Mouse (Mus musculus) ES-Bruce4 (cell line): ENCODE data around the gene Tmem29. TPM values are rescaled to one million over a fixed set of nuclear protein-coding genes. Genes with fewer than 3 reads are reported as not detected.
"Not testable (repeated sequence)": the region's sequence is repeated elsewhere in the genome, so short reads cannot be mapped to it uniquely, and the experiment has no call there.

Experiments used
- H3K27ac ChIP-seq: 2 replicates; pipeline ENCODE4 v1.5.1; 2012; ENCODE audit warnings: low read length, inconsistent platforms; ENCODE audit not compliant: insufficient read depth
- H3K27me3 ChIP-seq: 2 replicates; pipeline ENCODE4 v1.6.1; 2012; ENCODE audit warnings: mild to moderate bottlenecking, low read length, inconsistent platforms; ENCODE audit not compliant: control insufficient read depth, poor library complexity, insufficient read depth, severe bottlenecking
- H3K36me3 ChIP-seq: 2 replicates; pipeline ENCODE4 v1.6.1; 2012; ENCODE audit warnings: inconsistent platforms, mild to moderate bottlenecking, low read length, moderate library complexity; ENCODE audit not compliant: control insufficient read depth, poor library complexity, insufficient read depth, severe bottlenecking
- H3K4me1 ChIP-seq: one replicate; pipeline ENCODE4 v1.8.1; 2011; ENCODE audit warnings: low read length; ENCODE audit not compliant: control insufficient read depth, insufficient read depth
- H3K4me3 ChIP-seq: 2 replicates; pipeline ENCODE4 v1.5.1; 2011; ENCODE audit warnings: low read depth, mild to moderate bottlenecking, low read length
- H3K9ac ChIP-seq: 2 replicates; pipeline ENCODE4 v1.6.1; 2012; ENCODE audit warnings: low read depth, mild to moderate bottlenecking, inconsistent platforms; ENCODE audit not compliant: poor library complexity, severe bottlenecking
- H3K9me3 ChIP-seq: replicated peaks from 2 replicates; pipeline ENCODE4 v1.6.1; 2012; ENCODE audit warnings: mild to moderate bottlenecking, low read length, inconsistent platforms; ENCODE audit not compliant: control insufficient read depth, poor library complexity, insufficient read depth, severe bottlenecking
- CTCF ChIP-seq: IDR thresholded peaks from one replicate; pipeline ENCODE4 v1.8.1; 2011; ENCODE audit warnings: low read depth, low read length
- EP300 ChIP-seq: IDR thresholded peaks from 2 replicates; pipeline ENCODE4 v1.6.1; 2011; ENCODE audit warnings: low read depth, low read length; ENCODE audit not compliant: insufficient read depth
- POLR2A ChIP-seq: IDR thresholded peaks from one replicate; pipeline ENCODE4 v1.8.1; 2011; ENCODE audit warnings: low read length; ENCODE audit not compliant: insufficient read depth
- polyA plus RNA-seq: library from polyadenylated mRNA; stranded (reverse); fragments of >200 nt; gene quantifications from 2 replicates; pipeline ENCODE4 v1.2.4, GENCODE M21; 2011; ENCODE audit warnings: low read depth; ENCODE audit not compliant: missing spikeins, insufficient read depth, insufficient read length

Gene Tmem29
- polyA plus RNA-seq: 35.7 and 45.4 TPM in 2 replicates

DNA sequence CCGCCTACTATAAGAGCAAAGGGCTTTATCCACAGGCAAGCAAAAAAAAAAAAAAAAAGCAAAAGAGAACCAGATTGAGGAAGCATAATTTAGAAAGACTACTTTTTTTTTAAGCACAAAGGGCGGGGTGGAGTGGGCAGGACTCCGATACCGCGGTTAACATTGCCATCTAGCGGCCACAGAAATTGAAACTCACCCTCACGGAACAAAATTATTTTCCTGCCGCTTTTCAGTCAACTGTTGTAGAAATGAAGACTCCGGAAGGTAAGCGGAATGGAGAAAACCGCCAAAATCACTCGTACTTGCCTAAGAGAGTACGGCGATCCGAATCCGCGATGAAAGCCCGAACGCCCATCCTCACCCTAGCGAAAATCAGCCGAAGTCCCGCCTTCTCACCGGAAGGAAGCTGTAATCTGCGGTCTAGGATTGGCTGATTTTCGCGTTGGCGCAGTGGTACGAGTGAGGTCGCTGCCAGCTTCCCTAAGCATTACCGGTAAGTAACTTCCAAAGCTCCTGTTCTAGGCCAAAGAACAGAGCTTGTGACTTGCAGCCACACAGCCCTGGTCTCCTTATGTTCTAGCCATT lies at the start of gene Tmem29:
Gene Tmem29 (minus strand): TSS at position 389 of the 585 bp plus-strand sequence.
- Histone ChIP-seq H3K4me3 (peak within 1 kb of the TSS; percentile 83), H3K4me1 (no peaks in the 10 kb centered on the region), H3K36me3 (no peaks in the 10 kb centered on the region), H3K9me3 (no peaks in the 10 kb centered on the region), H3K27me3 (no peaks in the 10 kb centered on the region), H3K27ac (peak within 1 kb of the TSS; percentile 85), H3K9ac (peak within 1 kb of the TSS; percentile 58)
- peak; percentile 24 for TF ChIP-seq CTCF
- TF ChIP-seq EP300: no peak

DNA sequence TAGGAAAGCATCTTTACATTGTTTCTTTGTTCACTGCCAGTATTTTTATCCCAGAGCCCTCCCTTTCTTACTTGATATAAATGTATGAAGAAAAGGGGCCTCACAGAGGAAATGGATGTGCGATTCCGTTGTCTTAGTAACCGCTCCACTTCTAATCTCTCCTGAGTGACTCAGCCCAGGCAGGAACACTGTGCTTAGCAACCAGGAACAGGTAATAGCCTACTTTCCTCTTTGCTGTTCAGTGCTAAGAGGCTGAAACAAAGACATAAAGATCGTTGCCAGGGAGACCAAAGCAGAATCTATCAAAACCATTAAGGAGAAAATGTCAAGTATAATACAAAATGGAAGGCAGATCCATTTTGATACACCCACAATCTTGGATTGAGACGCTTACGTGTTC lies 49.7 kb upstream of the Tmem29 start:
- H3K36me3 ChIP-seq: no peaks in the 10 kb centered on the region
- no peaks in the 10 kb centered on the region for H3K9me3 ChIP-seq
- no peak overlapping the region for H3K27ac ChIP-seq
- H3K4me1 ChIP-seq: no peaks in the 10 kb centered on the region
- no peak overlapping the region for H3K9ac ChIP-seq
- TF ChIP-seq EP300: no peak
- no peak for TF ChIP-seq POLR2A
- no peak for TF ChIP-seq CTCF
- no peak overlapping the region for H3K4me3 ChIP-seq
- H3K27me3 ChIP-seq: no peaks in the 10 kb centered on the region

- not testable (repeated sequence) for H3K4me1 ChIP-seq, H3K9me3 ChIP-seq, H3K36me3 ChIP-seq
These were observed 28.9 kb upstream of the Tmem29 start for GRCm38 (mm10) chrX:150487811-150488210.

GRCm38 (mm10) chrX:150486314-150487030 lies 27.5 kb upstream of the Tmem29 start:
- not testable (repeated sequence) for H3K27me3 ChIP-seq, H3K27ac ChIP-seq, H3K9ac ChIP-seq

More at GRCm38 (mm10) chrX:150487811-150488210, 28.9 kb upstream of the Tmem29 start:
- H3K27me3 ChIP-seq, H3K27ac ChIP-seq, H3K4me3 ChIP-seq, H3K9ac ChIP-seq: not testable (repeated sequence)

DNA sequence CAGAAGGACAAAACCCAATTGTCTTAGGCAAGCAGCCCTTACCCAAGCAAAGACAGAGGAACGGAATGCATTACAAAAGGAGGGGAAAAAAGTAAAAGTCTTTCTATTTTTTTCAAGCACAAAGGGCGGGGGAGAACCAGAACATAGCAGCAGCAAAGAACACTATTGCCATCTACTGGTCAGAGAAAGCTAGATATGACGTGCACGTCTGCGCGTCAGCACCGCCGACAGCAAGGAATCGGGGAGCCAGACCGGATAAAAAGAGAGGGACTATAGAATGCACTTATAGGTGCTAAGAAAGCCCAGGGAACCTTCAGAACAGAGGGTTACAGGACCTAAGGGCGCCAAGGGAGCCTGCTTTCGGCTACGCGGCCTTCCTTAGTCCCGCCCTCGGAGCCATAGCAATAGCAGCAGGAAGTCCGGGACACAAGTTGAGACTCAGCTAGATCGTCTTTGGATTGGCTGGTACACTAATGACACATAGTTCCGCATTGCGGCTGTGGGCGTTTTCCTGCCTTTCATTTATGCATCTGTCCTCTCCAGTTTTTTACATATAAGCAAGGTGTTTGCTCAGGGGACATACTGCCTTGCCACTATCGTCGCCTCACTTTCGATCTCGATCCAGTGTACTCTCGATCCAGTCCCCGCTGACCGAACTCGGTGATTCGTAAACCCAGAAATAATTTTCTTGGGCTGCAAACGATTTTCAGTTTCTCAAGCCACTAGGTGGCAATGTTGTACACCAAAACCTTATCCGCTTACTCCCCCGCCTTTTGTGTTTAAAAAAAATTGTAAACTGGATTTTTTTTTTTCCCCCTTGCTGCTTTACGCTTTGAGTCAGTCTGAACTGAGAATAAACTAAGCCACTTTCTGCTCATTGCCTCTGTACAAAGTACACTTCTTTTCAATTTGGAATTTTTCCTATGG lies 19.2 kb upstream of the Tmem29 start:
- H3K9ac ChIP-seq: peak overlapping the region; percentile 86
- TF ChIP-seq EP300: no peak
- TF ChIP-seq CTCF: peak; percentile 39
- no peaks in the 10 kb centered on the region for H3K4me1 ChIP-seq

More at GRCm38 (mm10) chrX:150486314-150487030, 27.5 kb upstream of the Tmem29 start:
- H3K4me3 ChIP-seq, H3K9me3 ChIP-seq, H3K4me1 ChIP-seq, H3K36me3 ChIP-seq: not testable (repeated sequence)

DNA sequence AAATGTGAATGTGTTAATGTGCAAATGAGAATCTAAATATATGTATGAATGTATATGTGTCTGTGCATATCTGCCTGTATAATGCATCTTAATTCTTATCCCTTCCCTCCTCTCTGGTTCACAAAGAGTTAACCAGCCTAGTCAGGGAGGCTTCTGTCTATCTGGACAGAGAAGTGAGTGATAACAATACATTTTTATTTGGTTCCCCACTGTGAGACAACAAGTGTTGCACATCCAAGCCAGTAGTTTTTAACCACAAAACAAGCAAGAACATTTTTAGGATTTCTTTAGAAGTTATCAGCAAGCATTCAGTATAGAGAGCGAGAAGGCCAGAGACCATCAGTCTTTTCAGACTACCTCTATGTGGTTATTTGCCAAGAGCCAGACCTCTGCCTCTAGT lies 12.5 kb upstream of the Tmem29 start:
- Histone ChIP-seq H3K36me3 (no peaks in the 10 kb centered on the region), H3K27me3 (no peaks in the 10 kb centered on the region), H3K9ac (no peak overlapping the region), H3K27ac (no peak overlapping the region), H3K9me3 (no peaks in the 10 kb centered on the region), H3K4me1 (no peaks in the 10 kb centered on the region), H3K4me3 (no peak overlapping the region)
- TF ChIP-seq CTCF (no peak), EP300 (no peak), POLR2A (no peak)

More for the DNA sequence above, 19.2 kb upstream of the Tmem29 start:
- Histone ChIP-seq H3K27me3 (no peaks in the 10 kb centered on the region), H3K36me3 (no peaks in the 10 kb centered on the region), H3K4me3 (peak overlapping the region; percentile 91), H3K27ac (peak overlapping the region; percentile 72), H3K9me3 (no peaks in the 10 kb centered on the region)
